Mouse (Mus musculus): ENCODE data around the gene Cdca3. TPM values are rescaled to one million over a fixed set of nuclear protein-coding genes. Genes with fewer than 3 reads are reported as not detected.
"Not testable (repeated sequence)": the region's sequence is repeated elsewhere in the genome, so short reads cannot be mapped to it uniquely, and the experiment has no call there.

Cdca3 gene
- polyA plus RNA-seq, 1 experiment from 2014 or later = 138 TPM

DNA sequence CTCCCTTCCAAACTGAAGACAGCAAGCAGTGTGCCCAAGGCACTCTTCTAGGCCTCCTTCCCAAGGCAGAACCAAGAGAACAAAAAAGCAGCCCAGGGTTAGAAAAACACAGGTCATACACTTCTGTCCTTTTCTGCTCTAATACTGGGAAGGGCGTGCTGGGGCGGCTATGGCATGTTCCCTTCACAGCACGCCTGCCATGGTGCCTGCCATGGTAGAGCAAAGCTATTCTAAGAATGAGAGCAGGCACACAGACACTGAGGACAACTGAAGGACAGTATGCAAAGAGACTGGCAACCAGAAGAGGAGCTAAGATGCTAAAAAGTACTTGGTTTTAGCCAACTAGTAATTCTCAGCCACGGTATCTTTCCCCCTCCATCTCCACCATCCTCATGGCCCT lies 7.3 kb upstream of the Cdca3 start:
- H3K27me3 ChIP-seq (ENCODE audit: control insufficient read depth, insufficient read depth, low read length) = no peaks in the 10 kb centered on the region
- 96% methylated on average over 4 of the region's 4 CpGs for whole genome bisulfite sequencing
- no peaks in the 10 kb centered on the region for H3K4me1 ChIP-seq (ENCODE audit: control insufficient read depth, insufficient read depth, low read length)
- no peak overlapping the region for H3K4me2 ChIP-seq (ENCODE audit: low read depth, low read length)
- ATAC-seq (ENCODE audit: insufficient read depth, low FRiP score) = no peak
- H3K9ac ChIP-seq (ENCODE audit: low read length) = no peak overlapping the region
- peaks cover 30% of the 10 kb centered on the region for H3K36me3 ChIP-seq (ENCODE audit: control insufficient read depth, insufficient read depth, low read length)
- no peaks in the 10 kb centered on the region for H3K9me3 ChIP-seq (replicated peaks; ENCODE audit: control insufficient read depth, low read length)
- no peak overlapping the region for H3K4me3 ChIP-seq (replicated peaks; ENCODE audit: low read length)
- no peak overlapping the region for H3K27ac ChIP-seq (ENCODE audit: low read length)

- whole genome bisulfite sequencing = 23% methylated on average over 10 of the region's 10 CpGs
- Histone ChIP-seq H3K4me2 (ENCODE audit: low read depth, low read length) (peak overlapping the region; percentile 88), H3K9me3 (replicated peaks; ENCODE audit: control insufficient read depth, low read length) (no peaks in the 10 kb centered on the region), H3K27me3 (ENCODE audit: control insufficient read depth, insufficient read depth, low read length) (no peaks in the 10 kb centered on the region), H3K27ac (ENCODE audit: low read length) (peak overlapping the region; percentile 65), H3K9ac (ENCODE audit: low read length) (peak overlapping the region; percentile 70), H3K36me3 (ENCODE audit: control insufficient read depth, insufficient read depth, low read length) (peaks cover 15% of the 10 kb centered on the region), H3K4me1 (ENCODE audit: control insufficient read depth, insufficient read depth, low read length) (peaks cover 16% of the 10 kb centered on the region), H3K4me3 (replicated peaks; ENCODE audit: low read length) (peak overlapping the region; percentile 68)
- no peak for ATAC-seq (ENCODE audit: insufficient read depth, low FRiP score)
Observed at GRCm38 (mm10) chr6:124828101-124828592, 1.2 kb upstream of the Cdca3 start.

DNA sequence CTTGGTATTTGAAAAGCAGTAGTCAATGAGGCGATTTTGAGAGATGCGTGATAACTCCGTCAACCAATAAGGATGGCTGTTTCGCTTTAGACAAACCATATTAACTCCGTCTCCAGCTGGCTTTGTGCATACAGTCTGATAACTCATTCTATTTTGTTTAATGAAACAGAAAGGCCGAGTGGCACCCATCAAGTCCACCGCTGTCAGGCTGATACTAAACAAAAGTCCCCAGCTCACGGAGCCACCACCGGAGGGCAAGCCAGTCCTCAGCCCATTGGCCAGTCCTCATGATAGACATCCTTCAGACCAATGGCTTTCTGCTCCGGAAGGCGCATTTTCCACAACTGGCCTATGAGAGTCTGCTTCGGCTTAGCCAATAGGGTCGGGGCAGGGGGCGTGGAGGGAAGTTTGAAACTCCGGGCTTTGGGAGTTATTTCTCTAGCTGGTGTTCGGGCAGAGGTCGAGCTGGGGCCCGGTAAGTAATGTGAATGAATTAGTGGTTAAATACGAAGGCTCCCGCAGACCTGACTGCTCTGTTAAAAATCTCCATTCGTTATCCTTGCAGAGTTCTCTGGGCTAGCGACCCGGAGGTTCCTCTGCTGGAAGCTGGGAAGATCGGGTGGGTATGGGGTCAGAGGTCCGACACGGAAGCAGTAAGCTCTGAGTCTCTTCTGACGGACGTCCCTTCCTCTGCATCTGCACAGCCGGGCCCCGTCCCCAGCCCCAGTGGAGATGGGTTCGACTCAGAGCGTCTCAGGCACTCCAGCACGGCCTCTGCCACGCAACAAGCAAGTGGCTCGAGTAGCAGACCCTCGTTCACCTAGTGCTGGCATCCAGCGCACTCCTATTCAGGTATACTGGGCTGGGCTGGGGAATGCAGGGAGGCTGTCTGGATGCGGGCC lies 703 bp downstream of the Cdca3 start:
- under 1% methylated on average over 38 of the region's 38 CpGs for WGBS
- H3K27ac ChIP-seq (ENCODE audit: low read length) = peak overlapping the region; percentile 98
- peaks cover 11% of the 10 kb centered on the region; the same call in 1 of the 2 replicates for H3K36me3 ChIP-seq (ENCODE audit: control insufficient read depth, insufficient read depth, low read length)
- peaks cover 16% of the 10 kb centered on the region for H3K4me1 ChIP-seq (ENCODE audit: control insufficient read depth, insufficient read depth, low read length)
- H3K4me2 ChIP-seq (ENCODE audit: low read depth, low read length) = peak overlapping the region; percentile 69
- peak overlapping the region; percentile 82 for H3K9ac ChIP-seq (ENCODE audit: low read length)
- H3K4me3 ChIP-seq (replicated peaks; ENCODE audit: low read length) = peak overlapping the region; percentile 68
- peak; percentile 85 for ATAC-seq (ENCODE audit: insufficient read depth, low FRiP score)
- H3K9me3 ChIP-seq (replicated peaks; ENCODE audit: control insufficient read depth, low read length) = no peaks in the 10 kb centered on the region
- H3K27me3 ChIP-seq (ENCODE audit: control insufficient read depth, insufficient read depth, low read length) = no peaks in the 10 kb centered on the region

- H3K27ac ChIP-seq (ENCODE audit: low read length); ATAC-seq (ENCODE audit: insufficient read depth, low FRiP score); H3K9ac ChIP-seq (ENCODE audit: low read length); H3K27me3 ChIP-seq (ENCODE audit: control insufficient read depth, insufficient read depth, low read length); H3K9me3 ChIP-seq (replicated peaks; ENCODE audit: control insufficient read depth, low read length); H3K36me3 ChIP-seq (ENCODE audit: control insufficient read depth, insufficient read depth, low read length): not testable (repeated sequence)
- WGBS = 95% methylated on average over 4 of the region's 4 CpGs
- peak overlapping the region; percentile 69; the same call in 1 of the 2 replicates for H3K4me2 ChIP-seq (ENCODE audit: low read depth, low read length)
- H3K4me3 ChIP-seq (replicated peaks; ENCODE audit: low read length) = peak overlapping the region; percentile 68; the same call in 1 of the 2 replicates
- H3K4me1 ChIP-seq (ENCODE audit: control insufficient read depth, insufficient read depth, low read length) = peaks cover 19% of the 10 kb centered on the region
Observed at GRCm38 (mm10) chr6:124831199-124831598, 1.9 kb downstream of the Cdca3 start.

GRCm38 (mm10) chr6:124831649-124832048 lies 2.3 kb downstream of the Cdca3 start:
- Histone ChIP-seq H3K9me3 (replicated peaks; ENCODE audit: control insufficient read depth, low read length) (no peaks in the 10 kb centered on the region), H3K27ac (ENCODE audit: low read length) (no peak overlapping the region), H3K4me2 (ENCODE audit: low read depth, low read length) (no peak overlapping the region), H3K4me1 (ENCODE audit: control insufficient read depth, insufficient read depth, low read length) (peaks cover 20% of the 10 kb centered on the region), H3K36me3 (ENCODE audit: control insufficient read depth, insufficient read depth, low read length) (0 out of 2 replicates have a peak, but pooled peaks cover 3% of the 10 kb centered on the region), H3K27me3 (ENCODE audit: control insufficient read depth, insufficient read depth, low read length) (no peaks in the 10 kb centered on the region), H3K4me3 (replicated peaks; ENCODE audit: low read length) (no peak overlapping the region), H3K9ac (ENCODE audit: low read length) (no peak overlapping the region)
- 94% methylated on average over 8 of the region's 8 CpGs for WGBS
- no peak for ATAC-seq (ENCODE audit: insufficient read depth, low FRiP score)

GRCm38 (mm10) chr6:124834512-124835081 lies 5.2 kb downstream of the Cdca3 start:
- Histone ChIP-seq H3K4me3 (replicated peaks; ENCODE audit: low read length) (no peak overlapping the region), H3K36me3 (ENCODE audit: control insufficient read depth, insufficient read depth, low read length) (0 out of 2 replicates have a peak, but pooled peaks cover 3% of the 10 kb centered on the region), H3K27me3 (ENCODE audit: control insufficient read depth, insufficient read depth, low read length) (no peaks in the 10 kb centered on the region), H3K9me3 (replicated peaks; ENCODE audit: control insufficient read depth, low read length) (no peaks in the 10 kb centered on the region), H3K4me1 (ENCODE audit: control insufficient read depth, insufficient read depth, low read length) (peaks cover 21% of the 10 kb centered on the region), H3K4me2 (ENCODE audit: low read depth, low read length) (no peak overlapping the region), H3K9ac (ENCODE audit: low read length) (peak overlapping the region; percentile 14; the same call in 1 of the 2 replicates), H3K27ac (ENCODE audit: low read length) (peak overlapping the region; percentile 39; the same call in 1 of the 2 replicates)
- no peak for ATAC-seq (ENCODE audit: insufficient read depth, low FRiP score)
- WGBS = 74% methylated on average over 6 of the region's 6 CpGs

GRCm38 (mm10) chr6:124835531-124835930 lies 6.2 kb downstream of the Cdca3 start:
- ATAC-seq (ENCODE audit: insufficient read depth, low FRiP score) = no peak
- no peak overlapping the region for H3K9ac ChIP-seq (ENCODE audit: low read length)
- WGBS = 62% methylated on average over 10 of the region's 10 CpGs
- 0 out of 2 replicates have a peak, but pooled peaks cover 3% of the 10 kb centered on the region for H3K36me3 ChIP-seq (ENCODE audit: control insufficient read depth, insufficient read depth, low read length)
- H3K4me1 ChIP-seq (ENCODE audit: control insufficient read depth, insufficient read depth, low read length) = peaks cover 25% of the 10 kb centered on the region
- H3K9me3 ChIP-seq (replicated peaks; ENCODE audit: control insufficient read depth, low read length) = no peaks in the 10 kb centered on the region
- no peak overlapping the region for H3K4me3 ChIP-seq (replicated peaks; ENCODE audit: low read length)
- peak overlapping the region; percentile 21; the same call in 1 of the 2 replicates for H3K27ac ChIP-seq (ENCODE audit: low read length)
- H3K27me3 ChIP-seq (ENCODE audit: control insufficient read depth, insufficient read depth, low read length) = no peaks in the 10 kb centered on the region
- H3K4me2 ChIP-seq (ENCODE audit: low read depth, low read length) = no peak overlapping the region

DNA sequence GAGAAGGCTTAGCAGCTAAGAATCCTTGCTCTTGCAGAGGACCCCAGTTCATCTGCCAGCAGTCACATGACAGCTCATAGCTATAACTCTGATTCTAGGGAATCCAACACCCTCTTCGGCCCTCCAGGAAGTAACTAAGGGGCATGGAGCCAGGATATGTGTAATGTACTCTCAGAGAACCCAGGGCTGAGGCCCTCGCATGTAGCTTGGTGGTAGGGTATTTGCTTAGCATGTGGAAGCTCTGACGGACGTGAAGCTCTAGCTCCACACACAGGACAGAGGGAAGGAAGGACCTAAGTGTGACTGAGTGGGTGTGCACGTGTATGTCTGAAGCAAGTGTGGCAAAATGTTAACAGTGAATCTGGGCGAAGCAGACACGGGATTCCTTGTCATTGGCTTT lies 7.1 kb downstream of the Cdca3 start:
- Histone ChIP-seq H3K36me3 (ENCODE audit: control insufficient read depth, insufficient read depth, low read length) (0 out of 2 replicates have a peak, but pooled peaks cover 3% of the 10 kb centered on the region), H3K9me3 (replicated peaks; ENCODE audit: control insufficient read depth, low read length) (no peaks in the 10 kb centered on the region), H3K27me3 (ENCODE audit: control insufficient read depth, insufficient read depth, low read length) (no peaks in the 10 kb centered on the region), H3K9ac (ENCODE audit: low read length) (0 out of 2 replicates have a peak overlapping the region, but pooled peaks have one; percentile 15), H3K4me1 (ENCODE audit: control insufficient read depth, insufficient read depth, low read length) (peaks cover 18% of the 10 kb centered on the region), H3K4me3 (replicated peaks; ENCODE audit: low read length) (no peak overlapping the region), H3K4me2 (ENCODE audit: low read depth, low read length) (no peak overlapping the region), H3K27ac (ENCODE audit: low read length) (no peak overlapping the region)
- no peak for ATAC-seq (ENCODE audit: insufficient read depth, low FRiP score)
- 69% methylated on average over 7 of the region's 7 CpGs for WGBS

DNA sequence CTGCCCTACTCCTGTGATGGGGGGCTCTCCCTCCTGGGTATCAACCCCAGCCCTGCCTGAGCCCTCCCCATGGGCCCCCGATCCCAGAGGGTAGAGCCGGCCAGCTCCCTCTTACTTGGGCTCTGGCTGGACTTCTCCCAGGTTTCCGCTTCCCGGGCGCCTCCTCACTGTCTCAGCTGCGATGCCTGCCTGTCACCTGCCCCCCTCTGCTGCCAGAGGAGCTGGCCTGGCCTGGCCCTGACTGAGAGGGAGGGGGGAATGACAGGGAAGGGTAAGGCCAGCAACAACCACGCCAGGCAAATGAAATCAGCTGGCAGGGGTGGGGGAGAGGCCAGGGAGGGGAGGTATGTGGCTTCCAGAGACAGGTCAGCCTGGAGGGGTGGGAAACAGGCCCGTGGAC lies 10.5 kb downstream of the Cdca3 start:
- Histone ChIP-seq H3K27ac (ENCODE audit: low read length) (no peak overlapping the region), H3K9ac (ENCODE audit: low read length) (peak overlapping the region; percentile 37)

More for the DNA sequence above, 10.5 kb downstream of the Cdca3 start:
- H3K9me3 ChIP-seq (replicated peaks; ENCODE audit: control insufficient read depth, low read length) = no peaks in the 10 kb centered on the region
- no peak overlapping the region for H3K4me3 ChIP-seq (replicated peaks; ENCODE audit: low read length)
- no peaks in the 10 kb centered on the region for H3K27me3 ChIP-seq (ENCODE audit: control insufficient read depth, insufficient read depth, low read length)
- WGBS = 11% methylated on average over 8 of the region's 8 CpGs
- 0 out of 2 replicates have a peak, but pooled peaks cover 2% of the 10 kb centered on the region for H3K36me3 ChIP-seq (ENCODE audit: control insufficient read depth, insufficient read depth, low read length)
- no peak overlapping the region for H3K4me2 ChIP-seq (ENCODE audit: low read depth, low read length)
- peak; percentile 6; the same call in 1 of the 2 replicates for ATAC-seq (ENCODE audit: insufficient read depth, low FRiP score)
- H3K4me1 ChIP-seq (ENCODE audit: control insufficient read depth, insufficient read depth, low read length) = peaks cover 18% of the 10 kb centered on the region

Data from stomach, embryonic 16.5 days (tissue).